Mouse (Mus musculus) forebrain, embryonic 15.5 days (tissue): ENCODE data around the gene Pkd1. TPM values are rescaled to one million over a fixed set of nuclear protein-coding genes. Genes with fewer than 3 reads are reported as not detected.
A peak's percentile ranks its signal among the peaks of the same experiment; 100 is the strongest.

ENCODE experiments used
- ATAC-seq: fragments of 200-750 bp; cut with Nextera tagmentation; replicated peaks from 2 replicates; pipeline ENCODE4 v1.8.0; 2017; ENCODE audit warnings: mild to moderate bottlenecking, moderate TSS enrichment, moderate library complexity
- H3K27ac ChIP-seq: fragments of 300-500 bp; sonication (generic); replicated peaks from 2 replicates; pipeline ENCODE4 v1.5.1; 2015; ENCODE audit warnings: mild to moderate bottlenecking, inconsistent platforms
- H3K27me3 ChIP-seq: fragments of 300-500 bp; sonication (generic); 2 replicates; pipeline ENCODE4 v1.6.1; 2015; ENCODE audit warnings: inconsistent platforms
- H3K36me3 ChIP-seq: fragments of 300-500 bp; sonication (generic); 2 replicates; pipeline ENCODE4 v1.6.1; 2015; ENCODE audit warnings: mild to moderate bottlenecking, inconsistent platforms
- H3K4me1 ChIP-seq: fragments of 300-500 bp; sonication (generic); 2 replicates; pipeline ENCODE4 v1.6.1; 2015; ENCODE audit warnings: inconsistent platforms
- H3K4me2 ChIP-seq: fragments of 300-500 bp; sonication (generic); replicated peaks from 2 replicates; pipeline ENCODE4 v1.6.1; 2015; ENCODE audit warnings: mild to moderate bottlenecking, inconsistent platforms
- H3K4me3 ChIP-seq: fragments of 300-500 bp; sonication (generic); 2 replicates; pipeline ENCODE4 v1.5.1; 2015; ENCODE audit warnings: mild to moderate bottlenecking, inconsistent platforms
- H3K9ac ChIP-seq: fragments of 300-500 bp; sonication (generic); replicated peaks from 2 replicates; pipeline ENCODE4 v1.6.1; 2015; ENCODE audit warnings: mild to moderate bottlenecking, inconsistent platforms
- H3K9me3 ChIP-seq: fragments of 300-500 bp; sonication (generic); 2 replicates; pipeline ENCODE4 v1.6.1; 2016; ENCODE audit warnings: inconsistent platforms
- WGBS: fragments of 180-500 bp; shearing (Covaris S2); methylation state at CpG from one replicate; pipeline ENCODE4 v1.1.7; 2015; ENCODE audit warnings: mixed read lengths; 5-methylcytosine and 5-hydroxymethylcytosine counted together
- polyA plus RNA-seq: library from polyadenylated mRNA; unstranded; fragments of >200 nt; fragmentation: Nextera tagmentation; extraction: Ambion mirVana; gene quantifications from 2 replicates; pipeline ENCODE4 v1.2.1, GENCODE M21; 2015

Pkd1 gene
- polyA plus RNA-seq, 1 experiment from 2014 or later, result 22.9 TPM

DNA sequence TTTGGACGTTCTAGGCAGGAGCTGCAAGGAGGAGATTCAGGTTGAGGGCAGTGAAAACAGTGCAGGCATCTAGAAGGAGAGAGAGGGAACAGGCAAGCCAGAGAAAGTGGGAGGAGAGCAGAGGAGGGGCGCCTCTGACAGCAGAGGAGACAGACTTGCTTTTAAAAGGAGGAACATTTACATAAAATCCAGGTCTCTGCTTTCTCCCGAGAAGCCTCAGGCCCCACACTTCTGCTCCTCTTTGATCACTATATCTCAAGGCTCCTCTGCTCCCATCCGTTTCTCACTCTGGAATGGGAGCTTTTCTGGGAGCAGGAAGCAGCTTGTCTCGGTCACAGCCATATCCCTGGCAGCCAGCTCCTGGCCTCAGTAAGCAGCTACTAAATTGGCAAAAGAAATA, 14.3 kb upstream of the Pkd1 start:
- Histone ChIP-seq H3K27me3 (no peaks in the 10 kb centered on the region), H3K4me3 (no peak overlapping the region), H3K9ac (no peak overlapping the region), H3K4me2 (no peak overlapping the region), H3K4me1 (peaks cover 38% of the 10 kb centered on the region), H3K36me3 (no peaks in the 10 kb centered on the region), H3K27ac (no peak overlapping the region), H3K9me3 (no peaks in the 10 kb centered on the region)
- ATAC-seq, result no peak
- WGBS, result 62% methylated on average over 5 of the region's 5 CpGs

DNA sequence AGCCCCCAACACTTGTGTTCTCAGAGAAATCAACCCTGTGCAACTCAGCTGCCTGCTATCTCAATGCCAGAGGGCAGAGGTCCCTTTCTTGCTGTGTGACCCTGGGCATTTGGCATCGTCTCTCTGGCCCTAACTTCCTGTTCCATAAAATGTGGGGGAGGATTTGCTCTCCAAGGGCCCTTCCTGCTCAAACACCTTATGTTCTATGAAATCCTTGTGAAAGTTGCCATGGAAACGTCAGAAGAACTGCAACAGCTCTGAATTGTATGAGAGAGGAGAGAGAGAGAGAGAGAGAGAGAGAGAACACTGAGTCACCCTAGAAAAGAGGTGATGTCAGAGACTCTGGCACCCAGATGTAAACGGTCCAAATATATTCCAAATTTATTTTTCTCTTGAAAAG, 12.1 kb upstream of the Pkd1 start:
- Histone ChIP-seq H3K9ac (no peak overlapping the region), H3K36me3 (no peaks in the 10 kb centered on the region), H3K4me1 (peaks cover 24% of the 10 kb centered on the region), H3K9me3 (no peaks in the 10 kb centered on the region), H3K27me3 (no peaks in the 10 kb centered on the region), H3K4me3 (no peak overlapping the region), H3K27ac (peak overlapping the region; percentile 74), H3K4me2 (no peak overlapping the region)
- ATAC-seq, result no peak; the same call in 1 of the 2 replicates
- WGBS, result 25% methylated on average over 3 of the region's 3 CpGs

DNA sequence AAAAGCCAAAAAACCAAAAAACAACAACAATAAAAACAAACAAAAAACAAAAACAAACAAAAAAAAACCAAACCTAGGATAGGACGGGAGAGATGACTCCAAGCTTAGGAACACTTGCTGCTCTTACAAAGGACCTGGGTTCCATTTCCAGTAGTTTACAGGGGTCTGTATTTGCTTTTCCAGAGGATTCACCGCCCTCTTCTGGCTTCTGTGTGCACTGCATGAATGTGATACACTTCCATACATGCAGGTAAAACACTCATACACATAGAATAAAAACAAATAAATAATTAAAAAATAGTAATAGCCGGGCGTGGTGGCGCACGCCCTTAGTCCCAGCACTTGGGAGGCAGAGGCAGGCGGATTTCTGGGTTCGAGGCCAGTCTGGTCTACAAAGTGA, 10.7 kb upstream of the Pkd1 start:
- Histone ChIP-seq H3K36me3 (no peaks in the 10 kb centered on the region), H3K4me1 (peaks cover 12% of the 10 kb centered on the region), H3K9me3 (no peaks in the 10 kb centered on the region), H3K27me3 (no peaks in the 10 kb centered on the region), H3K9ac (no peak overlapping the region), H3K4me2 (no peak overlapping the region), H3K27ac (no peak overlapping the region), H3K4me3 (no peak overlapping the region)
- WGBS, result 71% methylated on average over 8 of the region's 8 CpGs
- ATAC-seq, result no peak

DNA sequence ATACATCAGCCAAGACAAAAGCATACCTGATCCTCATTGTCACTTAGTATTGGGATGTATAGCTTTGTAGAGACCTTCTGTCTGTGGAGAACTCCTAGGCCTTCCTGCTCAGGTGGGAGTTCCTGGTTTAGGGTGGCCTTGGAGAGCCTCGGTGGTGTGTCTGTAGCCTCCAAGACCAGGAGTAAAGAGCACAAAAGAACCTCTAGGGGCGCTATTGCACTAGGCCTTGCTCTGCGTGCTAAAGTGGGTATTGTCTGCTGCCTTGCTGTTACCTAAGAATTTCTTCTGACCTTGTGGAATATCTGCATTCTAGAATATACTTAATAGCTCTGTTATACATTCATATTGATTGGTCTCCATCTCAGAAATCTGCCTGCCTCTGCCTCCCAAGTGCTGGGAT, 9.3 kb upstream of the Pkd1 start:
- ATAC-seq, result no peak

GRCm38 (mm10) chr17:24544613-24545012, 5.0 kb upstream of the Pkd1 start:
- Histone ChIP-seq H3K36me3 (no peaks in the 10 kb centered on the region), H3K27me3 (no peaks in the 10 kb centered on the region), H3K9me3 (no peaks in the 10 kb centered on the region), H3K4me2 (peak overlapping the region; percentile 8; the same call in 1 of the 2 replicates), H3K4me3 (no peak overlapping the region), H3K27ac (no peak overlapping the region), H3K9ac (no peak overlapping the region), H3K4me1 (peaks cover 9% of the 10 kb centered on the region)
- ATAC-seq, result peak; percentile 14; the same call in 1 of the 2 replicates
- 22% methylated on average over 12 of the region's 12 CpGs for WGBS

More for the DNA sequence above, 9.3 kb upstream of the Pkd1 start:
- Histone ChIP-seq H3K4me1 (peaks cover 12% of the 10 kb centered on the region), H3K9me3 (no peaks in the 10 kb centered on the region), H3K27ac (no peak overlapping the region), H3K27me3 (no peaks in the 10 kb centered on the region), H3K4me3 (no peak overlapping the region), H3K9ac (no peak overlapping the region), H3K36me3 (no peaks in the 10 kb centered on the region), H3K4me2 (no peak overlapping the region)
- whole genome bisulfite sequencing, result 8% methylated on average over 3 of the region's 3 CpGs

DNA sequence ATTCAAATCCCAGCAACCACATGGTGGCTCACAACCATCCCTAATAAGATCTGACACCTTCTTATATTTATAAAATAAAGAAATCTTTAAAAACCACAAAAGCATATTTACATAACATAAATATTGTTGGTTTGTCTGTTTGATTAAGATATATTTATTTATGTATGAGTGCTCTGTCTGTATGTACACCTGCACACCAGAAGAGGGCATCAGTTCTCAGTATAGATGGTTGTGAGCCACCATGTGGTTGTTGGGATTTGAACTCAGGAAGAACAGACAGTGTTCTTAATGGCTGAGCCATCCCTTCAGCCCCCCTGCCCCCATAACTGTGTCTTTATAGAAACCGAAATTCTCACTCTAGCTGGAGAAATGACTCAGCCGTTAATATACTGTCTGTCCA, 4.4 kb upstream of the Pkd1 start:
- WGBS, result 84% methylated on average over 2 of the region's 2 CpGs
- ATAC-seq, result no peak

GRCm38 (mm10) chr17:24546234-24546633, 3.4 kb upstream of the Pkd1 start:
- Histone ChIP-seq H3K4me1 (peaks cover 14% of the 10 kb centered on the region), H3K9me3 (no peaks in the 10 kb centered on the region), H3K9ac (no peak overlapping the region), H3K27ac (no peak overlapping the region), H3K4me3 (no peak overlapping the region), H3K36me3 (no peaks in the 10 kb centered on the region), H3K27me3 (no peaks in the 10 kb centered on the region), H3K4me2 (no peak overlapping the region)
- ATAC-seq, result no peak
- 74% methylated on average over 3 of the region's 3 CpGs for WGBS

More for the DNA sequence above, 4.4 kb upstream of the Pkd1 start:
- H3K36me3 ChIP-seq, result no peaks in the 10 kb centered on the region
- H3K4me3 ChIP-seq, result no peak overlapping the region
- H3K27ac ChIP-seq, result no peak overlapping the region
- peaks cover 9% of the 10 kb centered on the region for H3K4me1 ChIP-seq
- H3K9ac ChIP-seq, result no peak overlapping the region
- H3K4me2 ChIP-seq, result no peak overlapping the region
- no peaks in the 10 kb centered on the region for H3K27me3 ChIP-seq
- no peaks in the 10 kb centered on the region for H3K9me3 ChIP-seq

GRCm38 (mm10) chr17:24548435-24548834, 1.2 kb upstream of the Pkd1 start:
- Histone ChIP-seq H3K9ac (no peak overlapping the region), H3K4me3 (no peak overlapping the region), H3K36me3 (no peaks in the 10 kb centered on the region), H3K9me3 (no peaks in the 10 kb centered on the region), H3K4me2 (peak overlapping the region; percentile 85), H3K27me3 (no peaks in the 10 kb centered on the region), H3K27ac (no peak overlapping the region), H3K4me1 (peaks cover 34% of the 10 kb centered on the region)
- WGBS, result 22% methylated on average over 9 of the region's 9 CpGs
- ATAC-seq, result no peak

- Histone ChIP-seq H3K27me3 (no peaks in the 10 kb centered on the region), H3K4me1 (peaks cover 34% of the 10 kb centered on the region), H3K9me3 (no peaks in the 10 kb centered on the region), H3K9ac (no peak overlapping the region), H3K27ac (peak overlapping the region; percentile 93), H3K4me3 (peak overlapping the region; percentile 96), H3K36me3 (no peaks in the 10 kb centered on the region), H3K4me2 (peak overlapping the region; percentile 85)
- ATAC-seq, result no peak
- WGBS, result 6% methylated on average over 23 of the region's 23 CpGs
These were observed 565 bp upstream of the Pkd1 start for GRCm38 (mm10) chr17:24548921-24549617.

DNA sequence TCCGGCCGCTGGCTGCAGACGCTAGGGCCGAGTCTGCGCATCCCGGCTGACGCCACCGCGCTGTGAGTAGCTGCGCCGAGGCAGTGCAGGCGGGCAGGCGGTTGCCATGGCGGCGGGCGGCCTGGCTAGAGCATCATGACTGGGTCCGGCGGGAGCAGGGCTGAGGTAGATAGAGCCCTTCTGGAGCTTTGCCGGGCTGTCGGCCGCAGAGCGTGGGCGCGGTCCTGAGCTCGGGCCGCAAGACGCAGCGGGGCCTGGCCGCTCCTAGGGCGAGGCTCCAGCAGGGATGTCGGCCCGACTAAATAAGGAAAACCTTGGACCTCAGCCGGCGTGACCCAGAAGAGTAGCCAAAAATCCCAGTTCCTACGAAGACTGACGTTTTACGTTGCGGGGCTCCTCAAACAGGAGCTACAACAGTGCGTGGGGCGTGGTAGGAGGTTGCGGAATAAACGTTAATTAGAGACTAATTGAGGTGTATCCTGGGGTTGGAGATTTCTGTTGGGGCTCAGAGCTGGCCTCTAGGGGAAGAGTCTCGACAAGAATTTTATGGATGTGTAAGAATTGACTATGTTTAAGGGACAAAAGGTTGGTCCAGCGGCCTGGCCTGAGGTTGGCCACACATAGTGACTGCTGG, 899 bp downstream of the Pkd1 start:
- WGBS, result under 1% methylated on average over 44 of the region's 44 CpGs
- peak overlapping the region; percentile 95 for H3K9ac ChIP-seq
- peak overlapping the region; percentile 93 for H3K27ac ChIP-seq
- H3K4me3 ChIP-seq, result peak overlapping the region; percentile 96
- no peaks in the 10 kb centered on the region for H3K36me3 ChIP-seq
- H3K4me2 ChIP-seq, result peak overlapping the region; percentile 85
- peak; percentile 84 for ATAC-seq
- H3K9me3 ChIP-seq, result no peaks in the 10 kb centered on the region
- H3K27me3 ChIP-seq, result no peaks in the 10 kb centered on the region
- peaks cover 34% of the 10 kb centered on the region for H3K4me1 ChIP-seq

- Histone ChIP-seq H3K4me2 (peak overlapping the region; percentile 85), H3K36me3 (no peaks in the 10 kb centered on the region), H3K4me1 (peaks cover 34% of the 10 kb centered on the region), H3K4me3 (peak overlapping the region; percentile 96), H3K9ac (peak overlapping the region; percentile 95), H3K27me3 (no peaks in the 10 kb centered on the region), H3K27ac (peak overlapping the region; percentile 93; the same call in 1 of the 2 replicates), H3K9me3 (no peaks in the 10 kb centered on the region)
- 37% methylated on average over 3 of the region's 3 CpGs for WGBS
- ATAC-seq, result no peak
These were observed 1.4 kb downstream of the Pkd1 start for GRCm38 (mm10) chr17:24551050-24551444.

DNA sequence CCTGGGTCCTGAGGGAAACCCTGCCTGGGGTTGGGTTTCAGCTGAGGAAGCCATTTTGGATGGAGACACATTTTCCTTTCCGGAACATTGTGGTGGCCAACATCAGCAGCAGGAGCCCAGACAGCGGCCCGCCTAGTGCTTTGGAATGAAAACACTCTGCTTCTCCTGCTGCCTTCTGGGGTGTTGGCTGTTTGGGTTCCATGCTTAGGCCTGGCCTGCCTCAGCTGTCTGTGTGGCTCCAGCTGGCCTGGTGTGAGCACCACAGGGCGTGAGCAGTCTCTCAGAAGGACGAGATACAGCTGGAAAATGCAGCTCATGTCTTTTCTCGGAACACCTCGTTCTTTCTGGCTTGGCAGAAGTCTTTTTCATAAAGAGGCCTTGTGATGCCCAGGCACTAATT, 7.5 kb downstream of the Pkd1 start:
- no peaks in the 10 kb centered on the region for H3K36me3 ChIP-seq
- H3K4me1 ChIP-seq, result peaks cover 28% of the 10 kb centered on the region
- no peaks in the 10 kb centered on the region for H3K27me3 ChIP-seq
- no peak overlapping the region for H3K4me3 ChIP-seq
- no peak overlapping the region for H3K27ac ChIP-seq
- no peak overlapping the region for H3K9ac ChIP-seq
- ATAC-seq, result no peak
- no peaks in the 10 kb centered on the region for H3K9me3 ChIP-seq
- WGBS, result 93% methylated on average over 7 of the region's 7 CpGs
- H3K4me2 ChIP-seq, result no peak overlapping the region
